Mouse (Mus musculus) midbrain, postnatal 0 days (tissue): ENCODE data around the gene Taf11. TPM values are rescaled to one million over a fixed set of nuclear protein-coding genes. Genes with fewer than 3 reads are reported as not detected.

ENCODE experiments used
- ATAC-seq: fragments of 200-750 bp; cut with Nextera tagmentation; 2 replicates; pipeline ENCODE4 v1.8.0; 2017; ENCODE audit warnings: moderate number of reproducible peaks, mild to moderate bottlenecking, moderate TSS enrichment, moderate library complexity; ENCODE audit not compliant: low FRiP score
- DNase-seq: peaks from one replicate; pipeline ENCODE4 v3.0.0-alpha.2; 2015; ENCODE audit warnings: low spot score
- H3K27ac ChIP-seq: fragments of 300-500 bp; sonication (generic); 2 replicates; pipeline ENCODE4 v1.5.1; 2014; ENCODE audit warnings: low read depth, mild to moderate bottlenecking, low read length, mixed read lengths
- H3K27me3 ChIP-seq: fragments of 300-500 bp; sonication (generic); 2 replicates; pipeline ENCODE4 v1.6.1; 2014; ENCODE audit warnings: low read length, control low read depth, mixed read lengths; ENCODE audit not compliant: insufficient read depth
- H3K36me3 ChIP-seq: fragments of 300-500 bp; sonication (generic); 2 replicates; pipeline ENCODE4 v1.6.1; 2014; ENCODE audit warnings: low read length, control low read depth, mixed read lengths; ENCODE audit not compliant: insufficient read depth
- H3K4me1 ChIP-seq: fragments of 300-500 bp; sonication (generic); 2 replicates; pipeline ENCODE4 v1.6.1; 2014; ENCODE audit warnings: mild to moderate bottlenecking, control low read depth, antibody characterized with exemption, low read length, mixed read lengths; ENCODE audit not compliant: insufficient read depth
- H3K4me2 ChIP-seq: fragments of 300-500 bp; sonication (generic); 2 replicates; pipeline ENCODE4 v1.6.1; 2014; ENCODE audit warnings: low read depth, mild to moderate bottlenecking, low read length, mixed read lengths; ENCODE audit not compliant: poor library complexity, severe bottlenecking
- H3K4me3 ChIP-seq: fragments of 300-500 bp; sonication (generic); 2 replicates; pipeline ENCODE4 v1.5.1; 2014; ENCODE audit warnings: low read depth, mild to moderate bottlenecking, low read length, moderate library complexity
- H3K9ac ChIP-seq: fragments of 300-500 bp; sonication (generic); replicated peaks from 2 replicates; pipeline ENCODE4 v1.6.1; 2014; ENCODE audit warnings: mild to moderate bottlenecking, low read length, moderate library complexity, mixed read lengths; ENCODE audit not compliant: poor library complexity, severe bottlenecking
- H3K9me3 ChIP-seq: fragments of 300-500 bp; sonication (generic); 2 replicates; pipeline ENCODE4 v1.6.1; 2016; ENCODE audit warnings: low read length, control low read depth
- CTCF ChIP-seq: IDR thresholded peaks from 2 replicates; pipeline ENCODE4 v1.5.1; 2016; ENCODE audit warnings: antibody characterized with exemption, mild to moderate bottlenecking
- WGBS: fragments of 180-500 bp; shearing (Covaris S2); extraction: QIAGEN DNeasy Blood & Tissue Kit; methylation state at CpG from one replicate; pipeline ENCODE4 v1.1.7; 2014; 5-methylcytosine and 5-hydroxymethylcytosine counted together
- polyA plus RNA-seq: library from polyadenylated mRNA; unstranded; fragments of >200 nt; fragmentation: Nextera tagmentation; extraction: Ambion mirVana; gene quantifications from 2 replicates; pipeline ENCODE4 v1.2.1, GENCODE M21; 2015
- total RNA-seq: library from RNA; depleted of rRNA; stranded (reverse); fragments of >200 nt; gene quantifications from 2 replicates; pipeline ENCODE4 v1.2.3, GENCODE M21; 2014

The Taf11 gene
- total and polyA plus RNA-seq, 2 experiments from 2014 or later = 21.0 to 59.9 TPM

DNA sequence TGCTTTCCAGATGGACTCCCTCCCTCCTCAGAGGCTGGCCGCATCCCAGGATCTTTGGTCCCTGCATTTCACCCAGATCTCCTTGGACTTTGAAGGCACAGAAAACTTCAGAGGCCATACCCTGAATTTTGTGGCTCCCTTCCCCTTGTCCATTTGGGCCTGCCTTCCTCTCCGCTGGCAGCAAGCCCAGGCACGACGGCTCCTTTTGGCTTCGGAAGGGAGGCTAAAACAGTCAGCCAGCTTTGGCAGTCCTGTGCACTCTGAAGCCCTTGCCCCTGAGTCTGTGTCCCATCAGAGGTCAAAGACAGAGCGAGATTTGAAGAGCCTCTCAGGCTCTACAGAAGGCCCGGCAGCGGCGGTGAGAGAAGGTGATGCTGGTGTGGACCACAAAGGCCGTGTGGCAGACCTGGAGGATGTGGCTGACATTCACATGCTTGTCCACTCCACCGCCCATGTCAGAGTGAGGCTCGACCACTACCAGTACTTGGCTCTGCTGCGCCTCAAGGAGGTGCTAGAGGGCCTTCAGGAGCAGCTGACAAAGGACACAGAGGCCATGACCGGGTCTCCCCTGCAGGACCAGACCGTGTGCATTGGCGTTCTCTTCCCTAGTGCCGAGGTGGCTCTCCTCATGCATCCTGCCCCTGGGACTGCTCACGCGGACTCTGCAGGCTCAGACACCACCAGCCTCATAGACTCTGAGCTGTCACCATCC, 23.0 kb downstream of the Taf11 start:
- Histone ChIP-seq H3K27me3 (no peaks in the 10 kb centered on the region), H3K4me3 (no peak overlapping the region), H3K9ac (no peak overlapping the region), H3K4me2 (no peak overlapping the region), H3K27ac (no peak overlapping the region), H3K4me1 (no peaks in the 10 kb centered on the region), H3K36me3 (peaks cover 69% of the 10 kb centered on the region), H3K9me3 (no peaks in the 10 kb centered on the region)
- no peak for DNase-seq
- TF ChIP-seq CTCF = peak; percentile 38
- ATAC-seq = no peak
- 80% methylated on average over 19 of the region's 19 CpGs for WGBS

DNA sequence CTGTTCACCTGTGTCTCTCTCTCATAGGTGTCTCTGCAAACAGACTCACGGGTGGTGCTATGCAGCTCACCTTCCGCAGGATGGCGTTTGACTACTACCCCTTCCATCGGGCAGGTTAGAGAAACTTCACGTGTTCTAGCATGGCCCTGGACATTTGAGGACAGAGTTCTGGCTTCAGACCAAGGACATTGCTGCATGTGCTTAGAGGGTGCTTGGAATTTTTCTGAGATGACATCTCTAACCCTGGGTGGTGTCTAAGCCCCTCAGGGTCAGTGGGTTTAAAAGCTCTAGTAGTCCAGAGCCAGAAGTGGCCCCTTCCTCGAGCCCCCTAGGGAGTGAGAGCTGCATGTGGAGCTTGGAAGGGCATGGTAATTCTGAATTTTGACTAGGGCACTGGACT, 25.6 kb downstream of the Taf11 start:
- H3K36me3 ChIP-seq = peaks cover 83% of the 10 kb centered on the region
- no peak for ATAC-seq
- DNase-seq = no peak
- H3K27ac ChIP-seq = no peak overlapping the region
- no peaks in the 10 kb centered on the region for H3K9me3 ChIP-seq
- no peak for TF ChIP-seq CTCF
- H3K4me2 ChIP-seq = no peak overlapping the region
- WGBS = 94% methylated on average over 6 of the region's 6 CpGs
- H3K9ac ChIP-seq = no peak overlapping the region
- no peaks in the 10 kb centered on the region for H3K27me3 ChIP-seq
- H3K4me3 ChIP-seq = no peak overlapping the region
- no peaks in the 10 kb centered on the region for H3K4me1 ChIP-seq

GRCm38 (mm10) chr17:27883129-27883528, 26.5 kb downstream of the Taf11 start:
- Histone ChIP-seq H3K27ac (no peak overlapping the region), H3K9ac (no peak overlapping the region), H3K27me3 (no peaks in the 10 kb centered on the region), H3K9me3 (no peaks in the 10 kb centered on the region), H3K4me3 (no peak overlapping the region), H3K4me2 (no peak overlapping the region), H3K36me3 (peaks cover 86% of the 10 kb centered on the region), H3K4me1 (no peaks in the 10 kb centered on the region)
- no peak for ATAC-seq
- DNase-seq = no peak
- no peak for TF ChIP-seq CTCF
- WGBS = 94% methylated on average over 8 of the region's 8 CpGs

GRCm38 (mm10) chr17:27881518-27881917, 28.1 kb downstream of the Taf11 start:
- ATAC-seq (no peak), DNase-seq (peak; percentile 35)
- Histone ChIP-seq H3K27me3 (no peaks in the 10 kb centered on the region), H3K27ac (no peak overlapping the region), H3K9me3 (no peaks in the 10 kb centered on the region), H3K4me1 (no peaks in the 10 kb centered on the region), H3K4me3 (no peak overlapping the region), H3K9ac (no peak overlapping the region), H3K4me2 (no peak overlapping the region), H3K36me3 (peaks cover 72% of the 10 kb centered on the region)
- 62% methylated on average over 11 of the region's 11 CpGs for WGBS
- TF ChIP-seq CTCF = peak; percentile 54

DNA sequence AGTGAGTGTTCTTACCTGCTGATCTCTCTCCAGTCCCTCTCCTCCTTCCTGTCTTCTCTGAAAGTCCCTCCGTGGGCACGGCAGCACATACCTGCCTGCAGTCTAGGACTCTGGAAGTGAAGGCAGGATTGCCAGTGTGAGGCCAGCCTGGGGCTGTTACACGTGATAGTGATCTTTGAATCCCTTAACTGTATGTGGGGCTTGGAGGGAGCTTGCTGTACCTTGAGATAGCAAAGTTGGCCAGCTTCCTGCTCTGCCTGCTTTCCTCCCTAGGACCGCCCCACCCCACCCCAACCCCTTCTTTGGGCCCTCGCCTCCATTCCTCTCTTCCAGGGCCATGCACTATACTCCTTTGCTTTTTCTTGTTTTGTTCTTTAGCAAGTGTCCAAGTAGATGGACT, 35.1 kb downstream of the Taf11 start:
- WGBS = 79% methylated on average over 5 of the region's 5 CpGs
- DNase-seq (no peak), ATAC-seq (no peak)
- no peak for TF ChIP-seq CTCF
- H3K4me3 ChIP-seq = no peak overlapping the region
- H3K4me1 ChIP-seq = no peaks in the 10 kb centered on the region
- H3K27ac ChIP-seq = no peak overlapping the region
- no peak overlapping the region for H3K9ac ChIP-seq
- no peak overlapping the region for H3K4me2 ChIP-seq
- no peaks in the 10 kb centered on the region for H3K27me3 ChIP-seq
- H3K36me3 ChIP-seq = peaks cover 12% of the 10 kb centered on the region
- H3K9me3 ChIP-seq = no peaks in the 10 kb centered on the region

DNA sequence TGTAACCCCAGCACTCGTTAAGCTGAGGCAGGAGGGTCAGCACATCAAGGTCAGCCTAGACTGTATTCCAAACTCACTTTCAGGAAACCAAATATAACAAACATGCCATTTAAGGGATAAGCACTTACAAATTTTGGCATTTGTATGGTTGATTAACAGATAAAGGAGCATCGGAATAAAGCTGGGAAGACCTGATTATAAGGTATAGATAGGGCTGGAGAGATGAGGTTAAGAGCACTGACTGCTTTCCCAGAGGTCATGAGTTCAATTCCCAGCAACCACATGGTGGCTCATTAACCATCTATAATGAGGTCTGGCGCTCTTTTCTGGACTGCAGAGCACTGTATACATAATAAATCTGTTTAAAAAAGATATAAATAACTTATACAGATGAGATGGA, 36.1 kb downstream of the Taf11 start:
- 0 out of 2 replicates have a peak, but pooled peaks cover 4% of the 10 kb centered on the region for H3K36me3 ChIP-seq
- TF ChIP-seq CTCF = no peak
- ATAC-seq (no peak), DNase-seq (no peak)
- H3K27ac ChIP-seq = no peak overlapping the region
- no peaks in the 10 kb centered on the region for H3K4me1 ChIP-seq
- WGBS = 84% methylated on average over 3 of the region's 3 CpGs
- no peaks in the 10 kb centered on the region for H3K27me3 ChIP-seq
- H3K9me3 ChIP-seq = no peaks in the 10 kb centered on the region
- no peak overlapping the region for H3K4me2 ChIP-seq
- H3K4me3 ChIP-seq = no peak overlapping the region
- H3K9ac ChIP-seq = no peak overlapping the region
